Comparison of ENCODE assay signal across 20 mouse cellular contexts in the genomic region with DNA sequence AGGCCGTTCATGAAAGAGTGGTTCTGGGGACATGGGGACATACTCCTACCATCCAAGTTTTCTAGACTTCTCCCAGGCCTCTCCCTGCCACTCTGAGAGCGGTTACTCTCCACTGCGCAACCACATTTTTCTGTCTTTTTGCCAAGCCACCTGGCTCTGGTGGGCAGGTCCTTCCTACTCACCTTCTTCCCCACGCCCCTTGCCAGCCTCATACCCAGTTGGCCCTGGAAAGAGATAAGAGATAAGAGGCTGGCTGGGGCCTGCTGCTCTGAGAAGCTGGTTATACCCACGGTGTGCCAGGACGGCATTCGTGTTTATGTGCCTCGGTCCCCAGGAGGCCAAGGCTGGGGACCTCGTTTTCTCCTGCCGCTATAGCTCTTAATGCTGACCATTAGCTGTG.
A peak's percentile ranks its signal among the peaks of the same experiment; 100 is the strongest.
DNase-seq lines count a peak whose midpoint lies in the region; ATAC-seq lines count a peak whose summit lies in the region.
"Had no signal": no experiment of that assay in that cellular context is flagged by ENCODE, and none has a peak within 500 bp of the region (broad histone marks: within the 10 kb centered on the region; RNA-seq: fewer than 3 reads in every experiment).

No protein-coding gene starts in this region.

- no peaks in the 10 kb centered on the region for H3K36me3 ChIP-seq in heart, embryonic 15.5 days
- H3K36me3 ChIP-seq in neural tube, embryonic 13.5 days: no peaks in the 10 kb centered on the region
- H3K36me3 ChIP-seq in hindbrain, embryonic 13.5 days: no peaks in the 10 kb centered on the region
- H3K36me3 ChIP-seq: embryonic facial prominence, embryonic 12.5 days; forebrain, embryonic 15.5 days; liver, embryonic 13.5 days had no signal

- no peak overlapping the region for H3K4me2 ChIP-seq in heart, embryonic 15.5 days
- no peak overlapping the region for H3K4me2 ChIP-seq in neural tube, embryonic 13.5 days
- no peak overlapping the region for H3K4me2 ChIP-seq in hindbrain, embryonic 13.5 days
- H3K4me2 ChIP-seq: embryonic facial prominence, embryonic 12.5 days; forebrain, embryonic 15.5 days; liver, embryonic 13.5 days; midbrain, embryonic 11.5 days had no signal

- DNase-seq in heart, postnatal 25 days (ENCODE audit: low spot score): no peak
- no peak for DNase-seq in neural tube, embryonic 10.5 days (ENCODE audit: extremely low spot score, low spot score)
- peak; percentile 55 for DNase-seq in lung, postnatal 10 days
- no peak for DNase-seq in embryo, embryonic 11 days
- DNase-seq: adrenal gland, adult 8-10 months; B cell, adult 2 months; cerebellum, adult 11-12 months; cerebellum, postnatal 36 days; liver, embryonic 13.5 days; retina, postnatal 1 day; right cerebral cortex, postnatal 4 days; thymus, adult 18-20 months had no signal

- H3K4me1 ChIP-seq in heart, embryonic 15.5 days (replicated peaks): peaks cover 96% of the 10 kb centered on the region
- peaks cover 97% of the 10 kb centered on the region for H3K4me1 ChIP-seq in neural tube, embryonic 13.5 days (replicated peaks)
- H3K4me1 ChIP-seq in hindbrain, embryonic 13.5 days (replicated peaks): peaks cover 83% of the 10 kb centered on the region

- intact Hi-C loops in heart, postnatal 25 days (cut with DNase I): no loop called here

- H3K9me3 ChIP-seq in heart, embryonic 15.5 days (replicated peaks): no peaks in the 10 kb centered on the region
- H3K9me3 ChIP-seq in neural tube, embryonic 13.5 days: no peaks in the 10 kb centered on the region
- no peaks in the 10 kb centered on the region for H3K9me3 ChIP-seq in hindbrain, embryonic 13.5 days
- H3K9me3 ChIP-seq: embryonic facial prominence, embryonic 12.5 days; forebrain, embryonic 15.5 days; liver, embryonic 13.5 days had no signal

- no peak overlapping the region for H3K4me3 ChIP-seq in heart, embryonic 15.5 days
- H3K4me3 ChIP-seq in neural tube, embryonic 13.5 days: no peak overlapping the region
- no peak overlapping the region for H3K4me3 ChIP-seq in hindbrain, embryonic 13.5 days
- H3K4me3 ChIP-seq: embryonic facial prominence, embryonic 12.5 days; forebrain, embryonic 15.5 days; layer of hippocampus, adult 2 months; liver, embryonic 13.5 days had no signal

- no peak for ATAC-seq in heart, embryonic 15.5 days (replicated peaks; ENCODE audit: insufficient number of reproducible peaks, insufficient read depth, low FRiP score, low read depth)
- no peak for ATAC-seq in neural tube, embryonic 13.5 days (ENCODE audit: low read depth)
- no peak for ATAC-seq in hindbrain, embryonic 13.5 days (ENCODE audit: low FRiP score)
- ATAC-seq: forebrain, embryonic 15.5 days; inflammation-experienced regulatory T-cells, adult 6 months had no signal

- no peak overlapping the region for H3K9ac ChIP-seq in heart, embryonic 15.5 days
- H3K9ac ChIP-seq in neural tube, embryonic 13.5 days: no peak overlapping the region
- no peak overlapping the region for H3K9ac ChIP-seq in hindbrain, embryonic 13.5 days
- H3K9ac ChIP-seq: embryonic facial prominence, embryonic 12.5 days; forebrain, embryonic 15.5 days; liver, embryonic 13.5 days had no signal

- peaks cover 6% of the 10 kb centered on the region; the same call in 1 of the 2 replicates for H3K27me3 ChIP-seq in heart, embryonic 15.5 days
- peaks cover 63% of the 10 kb centered on the region for H3K27me3 ChIP-seq in neural tube, embryonic 13.5 days
- H3K27me3 ChIP-seq in hindbrain, embryonic 13.5 days: peaks cover 76% of the 10 kb centered on the region

- peak overlapping the region; percentile 93 for H3K27ac ChIP-seq in heart, embryonic 15.5 days
- H3K27ac ChIP-seq in neural tube, embryonic 13.5 days (replicated peaks): peak overlapping the region; percentile 62; the same call in 1 of the 2 replicates
- no peak overlapping the region for H3K27ac ChIP-seq in hindbrain, embryonic 13.5 days
- H3K27ac ChIP-seq: embryonic facial prominence, embryonic 12.5 days; forebrain, embryonic 15.5 days; layer of hippocampus, adult 2 months; liver, embryonic 13.5 days had no signal

- WGBS in heart, embryonic 15.5 days: 69% methylated on average over 10 of the region's 10 CpGs
- WGBS in neural tube, embryonic 13.5 days: 74% methylated on average over 10 of the region's 10 CpGs
- WGBS in hindbrain, embryonic 13.5 days: 81% methylated on average over 10 of the region's 10 CpGs
